Mouse (Mus musculus): ENCODE measurements around the gene Ltbp2.

The Ltbp2 gene

GRCm38 (mm10) chr12:84876481-84877121 lies at the start of gene Ltbp2:
Ltbp2 (minus strand) TSS chr12:84876532.
- in situ Hi-C loops (cut with MboI, MseI), result no loop called here

DNA sequence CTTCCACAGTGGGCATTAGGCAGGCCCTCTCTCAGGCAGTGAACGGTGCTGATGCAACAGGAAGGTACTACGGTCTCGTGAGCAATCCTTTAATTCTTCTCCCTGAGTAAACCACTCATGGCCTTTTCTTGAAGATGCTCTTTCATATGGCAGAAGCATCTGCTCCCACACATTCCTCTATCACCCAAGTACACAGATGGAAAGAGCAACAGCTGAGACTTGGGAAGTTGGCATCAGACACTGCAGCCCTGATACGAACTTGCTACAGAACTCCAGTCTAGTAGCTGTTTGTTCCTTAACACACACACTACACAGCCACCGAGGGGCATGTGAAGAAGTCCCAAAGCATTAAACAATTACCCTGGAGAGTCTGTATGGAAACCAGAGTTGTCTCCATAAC lies 48.0 kb upstream of the Ltbp2 start:
- in situ Hi-C loops (cut with MboI, MseI), result no loop called here

GRCm38 (mm10) chr12:84921881-84922419 lies 45.6 kb upstream of the Ltbp2 start:
- in situ Hi-C loops (cut with MboI, MseI), result no loop called here

DNA sequence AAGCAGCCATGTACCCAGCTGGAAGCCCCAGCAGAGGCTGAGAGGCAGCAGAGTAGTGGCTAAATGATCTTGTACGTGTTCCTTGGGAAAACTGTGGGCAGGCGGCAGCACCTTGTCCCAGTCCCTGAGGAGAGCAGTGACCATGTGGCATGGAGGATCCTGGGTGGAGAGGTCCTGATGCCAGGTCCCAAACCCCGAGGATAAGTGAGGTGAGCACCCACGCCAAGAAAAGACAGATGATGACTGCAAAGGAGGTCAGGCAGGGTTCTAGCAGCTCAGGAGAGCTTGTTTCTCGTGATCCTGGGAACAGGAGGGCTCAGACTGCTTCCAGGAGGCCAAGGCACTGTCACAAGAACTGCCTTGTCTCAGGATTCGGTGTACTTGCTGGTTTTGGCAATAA lies 42.5 kb upstream of the Ltbp2 start:
- in situ Hi-C loops (cut with MboI, MseI), result no loop called here

DNA sequence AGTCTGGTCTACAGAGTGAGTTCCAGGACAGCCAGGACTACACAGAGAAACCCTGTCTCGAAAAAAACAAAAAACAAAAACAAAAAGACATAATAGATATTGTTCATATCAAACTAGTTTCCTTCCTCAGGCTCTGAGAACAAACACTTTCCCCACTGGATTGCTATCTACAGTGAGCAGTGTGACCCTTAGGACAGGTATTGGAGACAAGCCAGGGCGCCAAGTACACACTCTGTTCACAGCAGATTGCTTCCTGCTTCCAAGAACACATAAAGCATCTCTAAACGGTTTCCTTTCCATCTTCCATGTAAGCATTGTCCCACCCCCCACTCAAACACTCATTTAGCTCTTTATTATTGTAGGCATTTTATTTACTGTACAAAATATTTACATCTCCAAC lies 41.5 kb upstream of the Ltbp2 start:
- in situ Hi-C loops (cut with MboI, MseI), result no loop called here

DNA sequence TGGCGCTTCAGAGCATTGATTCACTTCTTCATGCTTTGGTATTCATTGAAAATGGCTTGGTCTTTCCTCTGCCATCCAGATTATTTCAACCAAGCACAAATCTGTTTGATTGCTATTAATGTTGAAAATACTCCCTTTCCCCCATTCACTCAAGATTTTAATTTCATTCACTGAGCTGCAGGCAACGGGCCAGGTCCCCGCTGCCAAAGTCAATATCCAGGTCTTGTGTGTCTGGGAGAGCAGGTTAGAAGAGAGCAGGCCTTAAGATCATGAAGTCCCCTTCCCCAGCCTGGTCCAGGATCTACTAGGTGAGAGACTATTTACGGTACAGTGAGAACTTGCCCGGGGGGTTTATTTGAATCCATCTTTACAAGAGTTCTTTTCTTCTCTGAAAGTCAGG lies 38.6 kb upstream of the Ltbp2 start:
- in situ Hi-C loops (cut with MboI, MseI), result no loop called here

GRCm38 (mm10) chr12:84912652-84913104 lies 36.3 kb upstream of the Ltbp2 start:
- in situ Hi-C loops (cut with MboI, MseI), result no loop called here

DNA sequence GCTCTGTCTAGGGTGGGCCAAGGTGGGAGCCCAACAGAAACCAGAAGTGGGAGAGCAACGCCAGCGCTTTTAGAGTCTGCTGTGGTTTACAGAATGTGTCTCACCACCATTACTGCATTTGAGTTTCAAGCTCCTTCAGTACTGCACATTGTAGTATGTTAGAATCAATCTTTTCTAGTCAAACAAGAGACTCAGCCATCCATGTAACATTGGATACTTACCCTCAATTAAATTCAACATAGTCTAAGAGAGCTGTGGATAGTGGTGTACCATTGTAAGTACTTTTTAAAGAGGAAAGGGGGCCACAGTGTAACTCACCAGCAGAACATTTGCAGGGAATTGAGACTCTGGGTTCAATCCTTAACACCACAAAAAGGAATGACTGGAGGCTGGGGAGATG lies 35.3 kb upstream of the Ltbp2 start:
- in situ Hi-C loops (cut with MboI, MseI), result no loop called here

DNA sequence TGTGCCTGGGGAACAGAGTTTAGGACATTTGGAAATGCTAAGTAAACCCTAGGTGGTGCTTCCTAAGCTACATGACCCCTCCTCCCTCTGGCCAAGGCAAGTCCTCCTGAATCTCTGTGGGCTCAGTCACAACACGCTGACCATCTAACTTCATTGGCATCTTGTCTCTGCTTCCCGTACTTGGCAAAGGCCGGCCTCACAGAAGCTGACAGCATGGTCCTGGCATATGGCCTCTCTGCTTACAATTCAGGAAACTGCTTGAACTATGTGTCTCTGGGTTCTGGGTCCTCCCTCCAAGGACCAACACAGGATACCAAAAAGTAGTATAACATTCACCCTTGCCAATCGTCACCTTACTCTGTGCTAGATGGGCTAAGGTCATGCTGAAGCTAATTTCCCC lies 33.7 kb upstream of the Ltbp2 start:
- in situ Hi-C loops (cut with MboI, MseI), result no loop called here

GRCm38 (mm10) chr12:84907627-84908480 lies 31.5 kb upstream of the Ltbp2 start:
- in situ Hi-C loops (cut with MboI, MseI), result no loop called here

DNA sequence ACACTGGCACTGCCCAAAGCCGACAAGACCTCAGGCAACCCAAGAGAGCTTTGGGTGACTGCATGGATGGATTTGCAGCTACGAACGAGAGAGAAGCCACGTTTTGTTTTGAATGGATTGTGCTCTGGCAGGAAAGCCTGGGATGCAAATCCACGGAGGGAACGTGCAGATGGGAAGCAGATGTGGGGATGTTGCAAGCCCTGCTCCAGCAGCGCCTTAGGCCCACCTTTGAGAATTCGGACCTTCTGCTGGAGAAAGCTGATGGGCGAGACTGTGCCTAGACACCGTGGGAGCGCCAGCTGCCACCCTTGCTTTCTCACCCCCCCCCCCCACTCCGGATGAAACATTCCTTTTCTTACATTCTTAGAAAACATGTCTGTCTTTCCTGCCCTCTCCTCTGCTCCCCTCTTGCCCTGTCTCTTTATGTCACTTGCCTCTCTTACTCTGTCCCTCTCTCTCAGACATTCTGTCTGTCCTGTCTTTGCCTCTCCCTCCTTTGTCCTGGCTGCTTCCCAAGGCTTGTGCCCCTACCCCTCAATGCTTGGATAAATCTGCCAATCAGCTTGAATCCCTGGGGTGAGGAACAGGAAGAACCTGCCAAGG lies 30.8 kb upstream of the Ltbp2 start:
- in situ Hi-C loops (cut with MboI, MseI), result no loop called here

GRCm38 (mm10) chr12:84904399-84904798 lies 28.1 kb upstream of the Ltbp2 start:
- in situ Hi-C loops (cut with MboI, MseI), result no loop called here

- in situ Hi-C loops (cut with MboI, MseI), result no loop called here
Measured at GRCm38 (mm10) chr12:84900317-84900716, 24.0 kb upstream of the Ltbp2 start.

DNA sequence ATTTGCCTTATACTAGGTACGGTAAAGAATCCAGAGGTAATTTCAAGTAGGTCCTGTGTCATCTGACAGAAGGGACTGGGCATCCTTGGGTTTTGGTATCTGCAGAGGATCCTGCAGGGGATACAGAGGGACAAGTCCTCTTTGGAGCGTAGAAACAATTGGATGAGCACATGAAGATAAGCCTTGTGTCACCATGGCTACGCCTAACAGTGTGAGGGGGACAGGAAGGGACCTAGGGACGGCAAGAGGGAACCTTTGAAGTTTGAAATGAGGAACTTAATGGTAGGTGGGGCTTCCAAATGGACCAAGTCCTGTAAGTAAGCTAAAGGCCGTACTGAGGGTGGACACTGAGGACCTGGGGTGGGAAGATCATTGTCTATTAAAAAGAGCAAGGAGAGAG lies 21.0 kb upstream of the Ltbp2 start:
- in situ Hi-C loops (cut with MboI, MseI), result no loop called here

DNA sequence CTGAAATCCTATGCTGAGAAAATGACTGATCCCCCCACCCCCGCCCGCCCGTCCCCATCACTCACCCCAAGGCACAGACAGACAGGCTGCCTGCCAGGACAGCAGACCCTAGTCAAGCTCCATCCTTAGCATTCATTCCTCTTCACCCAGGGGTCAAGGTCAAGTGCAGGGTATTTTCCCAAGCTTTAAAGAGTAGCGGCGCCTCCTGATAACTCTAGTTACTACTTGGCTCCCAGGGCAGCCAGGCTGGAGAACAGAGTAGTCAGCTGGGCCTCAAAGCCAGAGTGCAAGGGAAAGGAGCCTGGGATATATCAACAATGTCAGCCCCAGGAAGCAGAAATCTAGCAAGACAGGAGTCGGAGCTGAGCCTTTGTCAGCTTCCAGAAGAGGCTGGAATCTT lies 19.9 kb upstream of the Ltbp2 start:
- in situ Hi-C loops (cut with MboI, MseI), result no loop called here

- in situ Hi-C loops (cut with MboI, MseI), result no loop called here
Measured at GRCm38 (mm10) chr12:84893648-84894628, 17.6 kb upstream of the Ltbp2 start.

DNA sequence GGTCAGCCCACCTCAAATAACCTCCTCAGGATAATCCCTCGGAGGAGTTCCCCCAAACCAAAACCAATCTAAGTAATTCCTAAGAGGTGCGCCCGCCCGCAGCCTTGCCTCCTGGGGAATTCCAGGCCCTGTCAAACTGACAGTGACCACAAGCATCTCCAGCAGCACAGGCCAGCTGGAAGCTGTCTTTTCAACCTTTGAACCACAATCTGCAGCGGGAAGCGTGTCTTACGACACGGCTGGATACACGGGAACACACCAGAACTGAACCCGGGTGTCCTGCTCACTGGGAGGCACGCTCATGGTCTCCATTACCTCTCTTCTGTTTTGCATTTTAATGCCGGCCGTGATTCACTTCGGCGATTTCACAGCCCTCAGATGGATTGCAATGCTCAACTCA lies 14.0 kb upstream of the Ltbp2 start:
- in situ Hi-C loops (cut with MboI, MseI), result no loop called here

DNA sequence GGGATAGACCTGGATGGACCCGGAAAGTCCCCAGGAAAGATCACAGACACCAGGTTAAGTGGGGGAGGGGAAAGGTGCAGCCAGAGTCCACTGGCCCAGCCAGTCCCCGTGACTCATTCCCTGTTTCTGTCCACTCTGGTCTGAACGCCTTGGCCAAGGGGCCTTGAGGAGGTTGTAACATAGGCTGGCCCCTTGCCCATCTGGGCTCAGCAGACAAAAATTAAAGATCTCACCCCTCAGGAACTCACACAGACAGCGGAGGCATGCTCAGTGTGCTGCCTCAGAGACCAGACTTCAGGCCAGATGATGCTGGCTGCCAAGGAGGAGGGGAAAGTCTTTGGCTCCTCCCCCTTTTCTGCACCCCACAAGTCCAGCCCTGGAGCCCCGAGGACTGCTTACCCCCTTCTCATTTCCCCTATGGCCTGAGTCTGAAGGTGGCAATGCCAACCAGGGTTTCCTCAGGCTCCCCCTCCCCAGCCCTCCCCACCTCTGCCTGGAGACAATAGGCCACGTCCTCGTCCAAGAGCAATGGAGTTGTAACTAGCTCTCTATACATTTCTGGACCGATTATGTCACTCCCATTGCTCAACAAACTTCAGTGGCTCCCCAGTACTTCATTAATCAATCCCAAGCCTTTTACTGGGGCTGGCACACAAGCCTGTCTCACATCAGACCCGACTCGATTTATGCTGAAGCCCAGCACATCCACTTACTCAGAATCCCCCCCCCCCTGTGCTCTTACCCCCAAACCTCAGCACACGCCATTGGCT lies 9.0 kb upstream of the Ltbp2 start:
- in situ Hi-C loops (cut with MboI, MseI), result no loop called here

DNA sequence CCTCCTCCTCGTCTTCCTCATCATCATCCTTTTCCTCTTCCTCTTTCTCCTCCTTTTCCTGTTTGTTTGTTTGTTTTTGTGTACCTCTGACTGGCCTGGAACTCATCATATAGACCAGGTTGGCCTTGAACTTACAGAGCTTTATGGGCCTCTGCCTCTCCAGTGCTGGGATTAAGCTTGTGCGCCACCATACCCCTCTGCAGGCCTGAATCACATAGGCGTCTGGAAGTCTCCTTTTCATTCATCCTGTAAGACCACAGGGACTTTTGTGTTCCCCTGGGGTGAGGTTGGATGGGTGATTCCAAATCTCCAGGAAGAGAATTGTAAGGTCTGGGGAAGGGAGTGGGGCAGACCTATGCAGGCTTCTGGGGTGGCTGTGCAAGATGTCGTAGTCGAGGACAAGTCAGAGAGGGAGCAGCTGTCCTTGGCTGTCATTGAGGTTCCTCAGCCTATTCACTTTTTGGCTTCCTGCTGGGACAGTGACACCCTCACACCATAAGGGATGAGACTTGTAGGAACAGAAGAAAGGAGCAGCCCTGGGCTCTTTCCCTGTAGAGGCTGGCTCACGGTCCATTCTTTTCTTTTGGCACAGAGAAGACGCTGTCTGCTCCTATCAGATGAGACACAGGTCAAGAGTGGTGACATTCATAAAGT lies 8.2 kb upstream of the Ltbp2 start:
- in situ Hi-C loops (cut with MboI, MseI), result no loop called here

DNA sequence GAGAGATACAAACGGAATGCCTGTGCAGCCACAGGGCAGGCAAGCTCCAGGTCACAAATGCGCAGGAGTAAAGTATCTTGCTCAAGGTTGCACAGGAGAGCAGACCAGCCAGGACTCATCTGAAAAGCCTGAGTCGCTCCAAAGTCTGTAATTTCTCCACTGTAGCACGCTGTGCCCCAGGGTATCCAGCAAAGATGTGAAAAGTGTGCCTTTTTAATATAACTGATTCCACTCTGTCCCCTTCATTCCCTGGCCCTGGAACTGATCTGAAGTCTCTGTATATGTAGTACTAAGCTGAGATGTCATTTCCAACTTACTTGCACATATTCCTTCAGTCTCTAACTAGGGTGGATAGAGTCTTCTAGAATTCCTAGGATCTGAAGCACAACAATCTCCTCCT lies 6.5 kb upstream of the Ltbp2 start:
- in situ Hi-C loops (cut with MboI, MseI), result no loop called here

Data from T-helper 1 cell (primary cell).